Mouse (Mus musculus): ENCODE data around the gene Sdc3. TPM values are rescaled to one million over a fixed set of nuclear protein-coding genes. Genes with fewer than 3 reads are reported as not detected.

The Sdc3 gene
- total RNA-seq, 2 experiments from 2014 or later = 27.5 to 38.6 TPM

Other genes starting within 250 kb of the Sdc3 start
- 10 to 100 TPM; 14.3 to 15.8 TPM for gene Nkain1, start 218.4 kb upstream of the Sdc3 start, total RNA-seq (2021)
- gene Pum1, start 129.2 kb upstream of the Sdc3 start, total RNA-seq (2021) = 10 to 100 TPM; 41.8 to 54.3 TPM
- 10 to 100 TPM; 10.9 to 14.8 TPM for gene Laptm5, start 120.6 kb downstream of the Sdc3 start, total RNA-seq (2021)
- under 1 TPM in 1 of 2 experiments, not detected in 1; 0.16 TPM for gene Matn1, start 151.8 kb downstream of the Sdc3 start, total RNA-seq (2021)